Mouse (Mus musculus): ENCODE data around the gene Rnf187.

DNA sequence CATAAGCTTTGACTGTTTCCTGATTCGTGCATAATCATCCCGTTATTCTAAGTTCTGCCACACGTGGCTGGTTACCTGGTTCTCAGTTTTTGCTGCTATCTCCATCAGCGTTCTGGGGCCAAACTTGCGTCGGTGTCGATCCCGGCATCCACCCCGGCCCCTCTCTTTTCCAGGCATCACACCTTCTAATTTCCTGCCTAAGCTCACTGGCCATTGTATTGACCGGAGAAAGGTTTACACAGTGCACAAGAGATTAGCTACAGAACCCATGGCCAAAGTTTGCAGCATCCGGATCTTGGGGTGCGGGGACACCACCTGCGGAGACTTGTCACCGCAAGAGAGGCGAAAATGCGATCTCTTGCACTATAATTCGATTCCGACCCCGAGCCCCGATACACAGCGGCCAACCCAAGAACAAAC is 38.9 kb upstream of the Rnf187 start:
- TF ChIP-seq CTCF (conservative IDR thresholded peaks at IDR 0.05 in 1 of 2, IDR thresholded peaks at IDR 0.05 in 1 of 2; ENCODE audit: low read depth in 2 of 2, low read length in 2 of 2), result no peak
- no peak for TF ChIP-seq ZC3H11A (IDR thresholded peaks at IDR 0.05; ENCODE audit: low read depth, low read length)
- TF ChIP-seq MAFK (IDR thresholded peaks at IDR 0.05; ENCODE audit: insufficient replicate concordance, low read length), result no peak
- TF ChIP-seq MYC (IDR thresholded peaks at IDR 0.05; ENCODE audit: low read depth, low read length), result peak; percentile 73; the same call in 1 of the 2 replicates
- no peak for TF ChIP-seq POLR2A (IDR thresholded peaks at IDR 0.05; ENCODE audit: low read depth, low read length)
- TF ChIP-seq GABPA (IDR thresholded peaks at IDR 0.05; ENCODE audit: insufficient replicate concordance, low read depth, low read length), result no peak
- 0 out of 2 replicates have a peak, but pooled peaks have one; percentile 24 for TF ChIP-seq CHD1 (IDR thresholded peaks at IDR 0.05; ENCODE audit: low read depth, low read length)
- TF ChIP-seq RAD21 (IDR thresholded peaks at IDR 0.05; ENCODE audit: low read depth, low read length), result no peak
- 0 out of 2 replicates have a peak, but pooled peaks have one; percentile 2 for TF ChIP-seq BHLHE40 (IDR thresholded peaks at IDR 0.05; ENCODE audit: low read depth, low read length)
- no peak for TF ChIP-seq CHD2 (IDR thresholded peaks at IDR 0.05; ENCODE audit: low read length)
